In genomic region chr6:136548796-136549195, GRCm38 (mm10) we compare ENCODE assay signal across 8 mouse cellular contexts. TPM values are rescaled to one million over a fixed set of nuclear protein-coding genes. Genes with fewer than 3 reads are reported as not detected.
A peak's percentile ranks its signal among the peaks of the same experiment; 100 is the strongest.
DNase-seq lines count a peak whose midpoint lies in the region; ATAC-seq and TF ChIP-seq lines count a peak whose summit lies in the region.

No protein-coding gene starts in this region.

- no peak for ATAC-seq in megakaryocyte, adult 5-6 weeks (ENCODE audit: poor library complexity, severe bottlenecking)
- no peak for ATAC-seq in limb, embryonic 14.5 days (ENCODE audit: low FRiP score, low read depth)

- intact Hi-C loops in heart, adult 2 months (cut with DNase I), result no loop called here

- no peak for TF ChIP-seq EP300 in heart, adult 2 months (IDR thresholded peaks at IDR 0.05; ENCODE audit: insufficient read depth, low read depth, low read length)

- no peaks in the 10 kb centered on the region for H3K27me3 ChIP-seq in heart, adult 2 months (ENCODE audit: control insufficient read depth, insufficient read depth, low read length)
- no peaks in the 10 kb centered on the region for H3K27me3 ChIP-seq in megakaryocyte, embryonic 14.5 days (replicated peaks)
- no peaks in the 10 kb centered on the region for H3K27me3 ChIP-seq in limb, embryonic 14.5 days (ENCODE audit: control insufficient read depth, insufficient read depth, low read length)

- H3K9ac ChIP-seq in heart, adult 2 months (ENCODE audit: low read depth, low read length), result no peak overlapping the region; the same call in 1 of the 2 replicates
- no peak overlapping the region for H3K9ac ChIP-seq in limb, embryonic 14.5 days (ENCODE audit: low read depth, low read length, severe bottlenecking)

- TF ChIP-seq CTCF in heart, adult 2 months (IDR thresholded peaks at IDR 0.05), result peak; percentile 26

- H3K4me1 ChIP-seq in heart, adult 2 months (ENCODE audit: control insufficient read depth, insufficient read depth, low read length), result peaks cover 17% of the 10 kb centered on the region
- peaks cover 72% of the 10 kb centered on the region for H3K4me1 ChIP-seq in megakaryocyte, embryonic 14.5 days
- H3K4me1 ChIP-seq in limb, embryonic 14.5 days (ENCODE audit: control insufficient read depth, insufficient read depth, low read length), result peaks cover 22% of the 10 kb centered on the region

- peaks cover 25% of the 10 kb centered on the region for H3K36me3 ChIP-seq in heart, adult 2 months (ENCODE audit: control insufficient read depth, insufficient read depth, low read length)
- peaks cover 4% of the 10 kb centered on the region for H3K36me3 ChIP-seq in megakaryocyte, embryonic 14.5 days (replicated peaks; ENCODE audit: low read length)
- H3K36me3 ChIP-seq in limb, embryonic 14.5 days (ENCODE audit: control insufficient read depth, insufficient read depth, low read length), result no peaks in the 10 kb centered on the region

- 45% methylated on average over 6 of the region's 6 CpGs for WGBS in heart, adult 2 months
- WGBS in limb, embryonic 14.5 days, result 78% methylated on average over 6 of the region's 6 CpGs

- H3K79me2 ChIP-seq in heart, adult 2 months (replicated peaks; ENCODE audit: control insufficient read depth, insufficient read depth, low read length), result peaks cover 6% of the 10 kb centered on the region; the same call in 1 of the 2 replicates

- H3K27ac ChIP-seq in heart, adult 2 months, result peak overlapping the region; percentile 71
- 0 out of 2 replicates have a peak overlapping the region, but pooled peaks have one; percentile 28 for H3K27ac ChIP-seq in limb, embryonic 14.5 days (replicated peaks; ENCODE audit: low read depth, low read length)

- H3K4me3 ChIP-seq in heart, adult 2 months, result no peak overlapping the region
- peak overlapping the region; percentile 50 for H3K4me3 ChIP-seq in megakaryocyte, embryonic 14.5 days (replicated peaks)
- no peak overlapping the region for H3K4me3 ChIP-seq in limb, embryonic 14.5 days (replicated peaks; ENCODE audit: low read length)

- TF ChIP-seq POLR2A in heart, adult 2 months (IDR thresholded peaks at IDR 0.05; ENCODE audit: insufficient read depth, low read depth, low read length), result no peak
- TF ChIP-seq POLR2A in limb, embryonic 14.5 days (IDR thresholded peaks at IDR 0.05; ENCODE audit: borderline replicate concordance, extremely low read depth, insufficient read depth, insufficient read length), result no peak

- no peak overlapping the region for H3K4me2 ChIP-seq in limb, embryonic 14.5 days (replicated peaks; ENCODE audit: low read depth, low read length, severe bottlenecking)

- no peaks in the 10 kb centered on the region for H3K9me3 ChIP-seq in megakaryocyte, embryonic 14.5 days
- H3K9me3 ChIP-seq in limb, embryonic 14.5 days (ENCODE audit: control insufficient read depth, low read length), result no peaks in the 10 kb centered on the region

- DNase-seq in heart, adult 2 months, result no peak
- DNase-seq in heart, postnatal 4 days, result no peak
- DNase-seq in limb, embryonic 14.5 days (ENCODE audit: low spot score), result no peak
- DNase-seq in adrenal gland, adult (ENCODE audit: inconsistent age in 2 of 2, low spot score in 1 of 2), result no peak
- DNase-seq in layer of hippocampus, postnatal 14 days (ENCODE audit: low spot score in 2 of 2), result no peak
- no peak for DNase-seq in urinary bladder, postnatal 4 days (ENCODE audit: low spot score in 2 of 2)

RNA-seq across cellular contexts. Expression of gene Atf7ip, which starts 42.8 kb away (rescaled TPM):
- total RNA-seq in heart, adult 2 months (2021), result 10 to 100 TPM; 73.1 to 88.0 TPM
- polyA plus RNA-seq in heart, adult 2 months (2012; rRNA removed), result 21.4 and 31.7 TPM in 2 replicates
- total RNA-seq in heart, postnatal 4 days (2021), result 100 to 1,000 TPM; 107 to 108 TPM
- 4.6 and 12.1 TPM in 2 replicates for polyA plus RNA-seq in megakaryocyte, embryonic 14.5 days (2012; ENCODE audit: insufficient read depth, low replicate concordance)
- 101 and 129 TPM in 2 replicates for total RNA-seq in megakaryocyte, adult 5-6 weeks (2015)
- 80.1 and 84.8 TPM in 2 replicates for total RNA-seq in megakaryocyte, adult 5-6 weeks (2017)
- polyA plus RNA-seq in limb, embryonic 14.5 days (2012; rRNA removed), result 35.7 and 46.3 TPM in 2 replicates
- 38.4 and 41.8 TPM in 2 replicates for polyA plus RNA-seq in limb, embryonic 14.5 days (2014; fragmentation: Nextera tagmentation; extraction: Ambion mirVana)
- total RNA-seq in layer of hippocampus, postnatal 14 days (2021), result 100 to 1,000 TPM; 108 to 121 TPM
